Mouse (Mus musculus) heart, embryonic 16.5 days (tissue): ENCODE data around the gene Zfp112. TPM values are rescaled to one million over a fixed set of nuclear protein-coding genes. Genes with fewer than 3 reads are reported as not detected.

ENCODE experiments used
- ATAC-seq: fragments of 200-750 bp; cut with Nextera tagmentation; replicated peaks from 2 replicates; pipeline ENCODE4 v1.8.0; 2017; ENCODE audit warnings: moderate number of reproducible peaks; ENCODE audit not compliant: insufficient read depth, low FRiP score; ENCODE audit errors: extremely low read depth
- H3K27ac ChIP-seq: fragments of 300-500 bp; sonication (generic); 2 replicates; pipeline ENCODE4 v1.5.1; 2014; ENCODE audit warnings: mild to moderate bottlenecking, low read length, control low read depth, moderate library complexity
- H3K27me3 ChIP-seq: fragments of 300-500 bp; sonication (generic); 2 replicates; pipeline ENCODE4 v1.6.1; 2014; ENCODE audit warnings: low read length, mixed read lengths; ENCODE audit not compliant: control insufficient read depth, insufficient read depth
- H3K36me3 ChIP-seq: fragments of 300-500 bp; sonication (generic); 2 replicates; pipeline ENCODE4 v1.6.1; 2014; ENCODE audit not compliant: control insufficient read depth, insufficient read depth
- H3K4me1 ChIP-seq: fragments of 300-500 bp; sonication (generic); 2 replicates; pipeline ENCODE4 v1.6.1; 2014; ENCODE audit warnings: low read length, mixed read lengths; ENCODE audit not compliant: control insufficient read depth, insufficient read depth
- H3K4me2 ChIP-seq: fragments of 300-500 bp; sonication (generic); 2 replicates; pipeline ENCODE4 v1.6.1; 2014; ENCODE audit warnings: low read depth, mild to moderate bottlenecking, control low read depth, low read length
- H3K4me3 ChIP-seq: fragments of 300-500 bp; sonication (generic); 2 replicates; pipeline ENCODE4 v1.5.1; 2014; ENCODE audit warnings: mild to moderate bottlenecking, control low read depth, low read length
- H3K9ac ChIP-seq: fragments of 300-500 bp; sonication (generic); 2 replicates; pipeline ENCODE4 v1.6.1; 2014; ENCODE audit warnings: low read length, control low read depth
- H3K9me3 ChIP-seq: fragments of 300-500 bp; sonication (generic); replicated peaks from 2 replicates; pipeline ENCODE4 v1.6.1; 2016; ENCODE audit warnings: low read length; ENCODE audit not compliant: control insufficient read depth
- WGBS: fragments of 180-500 bp; shearing (Covaris S2); extraction: QIAGEN DNeasy Blood & Tissue Kit; methylation state at CpG from one replicate; pipeline ENCODE4 v1.1.7; 2014; 5-methylcytosine and 5-hydroxymethylcytosine counted together
- polyA plus RNA-seq: library from polyadenylated mRNA; unstranded; fragments of >200 nt; fragmentation: Nextera tagmentation; extraction: Ambion mirVana; gene quantifications from 2 replicates; pipeline ENCODE4 v1.2.1, GENCODE M21; 2015

Gene Zfp112
- polyA plus RNA-seq, 1 experiment from 2014 or later = 6.0 TPM

DNA sequence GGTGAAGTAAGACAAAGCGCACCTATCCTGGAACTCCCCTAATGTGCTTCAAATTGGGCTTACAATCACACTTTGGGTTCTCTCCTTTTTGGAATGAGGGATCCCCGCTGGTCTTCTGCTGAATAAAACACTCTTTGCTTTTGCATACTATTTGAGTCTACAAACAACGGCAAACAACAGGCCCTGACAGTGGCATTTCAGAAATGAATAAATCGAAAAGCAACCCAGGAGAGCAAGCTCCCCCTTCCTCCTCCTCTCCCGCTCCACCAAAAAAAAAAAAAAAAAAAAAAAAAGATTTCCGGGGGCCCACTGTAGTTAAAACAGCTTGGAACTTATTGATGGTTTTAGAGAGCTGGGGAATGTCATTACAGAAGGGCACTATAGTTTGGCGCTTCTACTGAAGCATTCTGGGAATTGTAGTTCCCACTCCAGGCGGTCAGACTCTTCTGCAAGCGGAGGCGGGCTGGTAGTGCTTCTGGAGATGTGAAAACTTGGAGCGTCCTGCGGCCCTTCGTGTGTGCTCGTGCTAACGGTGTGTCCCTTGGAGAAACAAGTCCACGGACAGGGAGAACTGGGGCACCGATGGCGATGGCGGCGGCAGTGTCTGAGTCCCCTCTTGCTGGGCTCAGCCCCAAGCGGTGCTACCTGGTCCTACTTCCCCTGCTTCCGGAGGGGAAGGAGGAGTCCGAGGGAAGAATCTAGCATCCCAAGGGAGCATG is 62.7 kb downstream of the Zfp112 start, which contains the start of gene Zfp114:
Zfp114 (plus strand) TSS at position 443 of the 719 bp plus-strand sequence.
- peak; percentile 83 for ATAC-seq
- Histone ChIP-seq H3K27ac (0 out of 2 replicates have a peak within 1 kb of the TSS, but pooled peaks have one; percentile 2), H3K36me3 (no peaks in the 10 kb centered on the region), H3K4me1 (peaks cover 7% of the 10 kb centered on the region), H3K4me3 (peak within 1 kb of the TSS; percentile 66), H3K27me3 (no peaks in the 10 kb centered on the region), H3K4me2 (peak within 1 kb of the TSS; percentile 67), H3K9me3 (no peaks in the 10 kb centered on the region), H3K9ac (peak within 1 kb of the TSS; percentile 73)
- WGBS = 12% methylated on average over 23 of the region's 23 CpGs

- WGBS = 53% methylated on average over 6 of the region's 6 CpGs
Measured at GRCm38 (mm10) chr7:24175337-24175711, 63.2 kb downstream of the Zfp112 start.

More at GRCm38 (mm10) chr7:24175337-24175711, 63.2 kb downstream of the Zfp112 start:
- peak overlapping the region; percentile 73 for H3K9ac ChIP-seq
- H3K36me3 ChIP-seq = no peaks in the 10 kb centered on the region
- no peak for ATAC-seq
- H3K27me3 ChIP-seq = no peaks in the 10 kb centered on the region
- peaks cover 7% of the 10 kb centered on the region for H3K4me1 ChIP-seq
- no peak overlapping the region for H3K27ac ChIP-seq
- H3K4me2 ChIP-seq = peak overlapping the region; percentile 67
- no peaks in the 10 kb centered on the region for H3K9me3 ChIP-seq
- peak overlapping the region; percentile 66 for H3K4me3 ChIP-seq

Other genes with a start within 250 kb of the Zfp112 start
- gene Vmn1r177, start 245.9 kb upstream of the Zfp112 start, polyA plus RNA-seq = not detected in 2 replicates
- gene Vmn1r178, start 220.3 kb upstream of the Zfp112 start, polyA plus RNA-seq = not detected in 2 replicates
- gene Vmn1r179, start 185.3 kb upstream of the Zfp112 start, polyA plus RNA-seq = not detected in 2 replicates
- gene Vmn1r180, start 161.7 kb upstream of the Zfp112 start, polyA plus RNA-seq = not detected in 2 replicates
- not detected in 2 replicates for gene Vmn1r181, start 137.7 kb upstream of the Zfp112 start, polyA plus RNA-seq
- gene V1rd19, start 110.6 kb upstream of the Zfp112 start, polyA plus RNA-seq = not detected in 2 replicates
- 0.01 TPM in 1 of 2 replicates, not detected in the other for gene Vmn1r183, start 59.1 kb upstream of the Zfp112 start, polyA plus RNA-seq
- 13.2 and 14.1 TPM in 2 replicates for gene Zfp180, start 30.4 kb upstream of the Zfp112 start, polyA plus RNA-seq
- 8.7 and 9.4 TPM in 2 replicates for gene Zfp235, start 21.9 kb downstream of the Zfp112 start, polyA plus RNA-seq
- 2.1 and 3.3 TPM in 2 replicates for gene Zfp114, start 62.7 kb downstream of the Zfp112 start, polyA plus RNA-seq
- gene Zfp111, start 99.1 kb downstream of the Zfp112 start, polyA plus RNA-seq = 5.6 and 7.1 TPM in 2 replicates
- 3.6 TPM in 2 replicates for gene Zfp109, start 125.2 kb downstream of the Zfp112 start, polyA plus RNA-seq
- gene Zfp108, start 142.5 kb downstream of the Zfp112 start, polyA plus RNA-seq = 2.1 and 2.7 TPM in 2 replicates
- 5.8 and 6.7 TPM in 2 replicates for gene Zfp93, start 158.1 kb downstream of the Zfp112 start, polyA plus RNA-seq
- 16.6 and 16.8 TPM in 2 replicates for gene Zfp61, start 188.9 kb downstream of the Zfp112 start, polyA plus RNA-seq
- gene Zfp94, start 204.4 kb downstream of the Zfp112 start, polyA plus RNA-seq = 5.1 and 5.2 TPM in 2 replicates
- 0.17 and 0.30 TPM in 2 replicates for gene Tescl, start 221.6 kb downstream of the Zfp112 start, polyA plus RNA-seq
- not detected in 2 replicates for gene Lypd5, start 236.9 kb downstream of the Zfp112 start, polyA plus RNA-seq